Mouse (Mus musculus) large intestine, adult 2 months (tissue): ENCODE measurements at regions not wholly inside any gene's neighbourhood (a gene's known extent, or its start where the extent isn't known, plus 50 kb on each side); places are given as distances from the start of the nearest gene placed in this dataset.

Experiments used
- DNase-seq: peaks from one replicate; pipeline ENCODE4 v3.0.0-alpha.2; 2012; ENCODE audit warnings: low read depth, low spot score
- WGBS: fragments of 180-500 bp; shearing (Covaris S2); methylation state at CpG from one replicate; pipeline ENCODE4 v1.1.7; 2018; 5-methylcytosine and 5-hydroxymethylcytosine counted together

DNA sequence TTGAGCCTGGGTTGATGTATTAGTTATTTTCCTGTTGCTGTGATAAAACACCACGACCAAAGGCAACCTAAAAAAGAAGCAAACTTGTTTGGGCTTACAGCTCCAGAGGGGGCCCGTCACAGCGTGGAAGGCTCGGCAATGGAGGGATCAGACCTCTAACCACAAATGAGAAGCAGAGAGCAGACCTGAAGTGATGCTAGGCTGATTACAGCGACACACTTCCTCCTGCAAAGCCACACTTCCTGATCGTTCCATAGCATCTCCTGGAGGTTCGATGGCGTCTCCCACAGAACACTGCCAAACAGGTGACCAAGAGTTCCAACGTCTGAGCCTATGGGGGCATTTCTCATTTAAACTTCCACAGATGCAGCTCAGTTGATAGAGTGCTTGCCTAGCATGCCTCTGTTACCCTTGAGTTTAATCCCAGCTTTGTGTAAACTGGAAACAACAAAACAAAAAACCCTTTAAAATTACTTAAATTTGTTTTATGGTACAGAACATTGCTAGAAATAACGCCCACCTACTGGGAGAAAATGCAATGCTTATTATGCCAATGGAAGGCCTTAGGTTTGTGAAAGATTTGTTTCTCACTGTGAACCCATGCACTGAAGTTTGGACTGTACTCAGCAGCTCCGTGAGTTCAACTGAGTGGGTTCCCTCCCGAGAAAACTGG lies 87.2 kb upstream of the Xpo1 start:
- WGBS = 77% methylated on average over 12 of the region's 12 CpGs
- DNase-seq = no peak

DNA sequence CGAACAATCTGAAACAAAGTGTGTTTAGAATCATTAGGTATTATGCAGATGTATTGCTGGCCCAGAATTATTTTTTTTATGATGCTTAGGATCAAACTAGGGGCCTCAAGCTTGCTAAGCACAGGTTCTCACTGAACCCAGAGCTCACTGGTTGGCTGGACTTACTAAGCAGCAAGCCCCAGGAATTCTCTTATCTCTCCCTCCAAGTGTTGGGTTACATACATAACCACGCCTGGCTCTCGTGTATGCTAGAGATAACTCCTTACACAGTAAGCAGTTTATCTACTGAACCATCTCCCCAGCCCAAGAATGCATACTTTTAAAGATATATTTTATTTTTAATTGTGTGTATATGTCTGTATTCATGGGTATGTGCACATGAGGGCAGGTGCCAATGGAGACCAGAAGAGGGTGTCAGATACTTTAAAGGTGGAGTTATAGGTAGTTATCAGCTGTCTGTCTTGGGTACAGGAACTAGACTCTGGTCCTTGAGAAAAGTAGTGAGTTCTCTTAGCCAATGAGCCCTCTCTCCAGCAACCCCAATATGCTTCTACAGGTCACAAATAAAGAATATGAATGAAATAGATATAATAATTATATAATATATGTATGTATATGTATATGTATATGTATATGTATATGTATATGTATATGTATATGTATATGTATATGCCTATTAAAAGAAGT lies 86.0 kb upstream of the Xpo1 start:
- WGBS = 51% methylated on average over 3 of the region's 3 CpGs
- no peak for DNase-seq

DNA sequence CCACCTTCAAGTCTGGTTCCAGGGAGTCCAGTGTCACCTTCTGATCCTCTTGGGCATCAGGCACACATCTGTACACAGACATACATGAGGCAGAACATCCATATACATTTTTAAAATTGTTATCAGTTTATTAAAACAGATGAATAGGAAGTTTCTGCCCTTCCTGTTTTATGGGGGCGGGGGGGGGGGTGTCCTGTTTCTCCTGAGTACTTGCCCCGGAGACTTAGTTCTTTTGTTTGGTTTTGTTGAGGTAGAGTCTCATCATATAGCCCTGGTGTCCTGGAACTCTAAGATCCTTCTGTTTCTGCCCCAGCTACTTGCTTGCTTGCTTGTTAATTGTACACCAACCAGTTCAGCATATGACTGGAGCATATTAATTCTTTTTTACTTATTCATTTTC lies 85.0 kb upstream of the Xpo1 start:
- DNase-seq = no peak
- 46% methylated on average over 2 of the region's 2 CpGs for WGBS

DNA sequence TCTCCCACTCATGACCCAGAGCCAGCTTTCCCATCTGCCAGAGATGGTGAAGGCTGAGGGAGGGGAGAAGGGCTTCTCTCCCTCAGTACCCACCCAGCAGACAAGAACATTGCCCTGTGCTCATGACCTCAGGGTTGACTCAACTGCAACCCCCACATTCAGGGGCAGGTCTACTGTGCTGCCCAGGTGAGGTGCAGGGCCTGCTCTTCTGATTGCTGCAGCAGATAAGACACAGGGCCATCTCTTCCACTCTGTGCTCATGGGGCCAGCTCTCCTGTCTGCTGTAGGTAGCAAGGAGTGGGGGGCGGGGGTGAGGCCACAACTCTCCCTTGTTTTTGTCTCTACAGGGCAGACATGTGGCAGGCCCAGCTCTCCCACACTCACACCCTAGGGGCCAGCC lies 84.1 kb upstream of the Xpo1 start:
- DNase-seq = no peak
- WGBS = 96% methylated on average over 1 of the region's 1 CpGs

DNA sequence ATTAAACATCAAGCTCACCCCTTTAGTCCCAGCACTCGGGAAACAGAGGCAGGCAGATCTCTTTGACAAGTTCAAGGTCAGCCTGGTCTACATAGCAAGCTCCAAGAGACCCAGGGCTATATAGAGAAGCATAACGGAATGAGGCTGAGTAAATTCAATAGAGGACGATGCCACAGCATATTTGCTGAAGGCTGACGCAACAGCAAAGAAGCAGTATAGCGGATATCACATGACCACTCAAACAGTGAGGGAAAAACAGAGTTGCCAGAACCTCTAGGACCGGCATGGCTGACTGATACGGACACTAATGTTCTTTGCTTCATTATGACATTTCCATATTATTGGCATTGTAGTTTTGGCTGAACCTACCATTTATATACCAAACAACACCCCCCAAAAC lies 74.2 kb upstream of the Xpo1 start:
- no peak for DNase-seq
- 82% methylated on average over 7 of the region's 7 CpGs for WGBS

DNA sequence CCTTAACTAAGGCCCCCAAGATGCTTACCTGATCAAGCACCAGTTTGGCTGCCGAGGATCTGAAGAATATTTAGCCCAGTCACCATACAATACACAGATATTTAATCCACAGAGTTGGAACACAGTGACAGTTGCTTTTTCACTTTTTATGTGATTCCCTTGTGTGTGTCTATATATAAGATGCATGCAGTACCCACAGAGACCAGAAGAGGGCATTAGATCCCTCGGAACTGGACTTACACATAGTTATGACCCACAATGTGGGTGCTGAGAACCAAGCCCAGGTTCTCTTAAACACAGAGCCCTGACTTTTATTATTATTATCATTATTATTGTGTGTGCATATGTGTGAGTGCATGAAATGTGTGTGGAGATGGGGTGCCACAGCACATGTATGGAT lies 70.6 kb upstream of the Xpo1 start:
- no peak for DNase-seq
- WGBS = 93% methylated on average over 2 of the region's 2 CpGs

DNA sequence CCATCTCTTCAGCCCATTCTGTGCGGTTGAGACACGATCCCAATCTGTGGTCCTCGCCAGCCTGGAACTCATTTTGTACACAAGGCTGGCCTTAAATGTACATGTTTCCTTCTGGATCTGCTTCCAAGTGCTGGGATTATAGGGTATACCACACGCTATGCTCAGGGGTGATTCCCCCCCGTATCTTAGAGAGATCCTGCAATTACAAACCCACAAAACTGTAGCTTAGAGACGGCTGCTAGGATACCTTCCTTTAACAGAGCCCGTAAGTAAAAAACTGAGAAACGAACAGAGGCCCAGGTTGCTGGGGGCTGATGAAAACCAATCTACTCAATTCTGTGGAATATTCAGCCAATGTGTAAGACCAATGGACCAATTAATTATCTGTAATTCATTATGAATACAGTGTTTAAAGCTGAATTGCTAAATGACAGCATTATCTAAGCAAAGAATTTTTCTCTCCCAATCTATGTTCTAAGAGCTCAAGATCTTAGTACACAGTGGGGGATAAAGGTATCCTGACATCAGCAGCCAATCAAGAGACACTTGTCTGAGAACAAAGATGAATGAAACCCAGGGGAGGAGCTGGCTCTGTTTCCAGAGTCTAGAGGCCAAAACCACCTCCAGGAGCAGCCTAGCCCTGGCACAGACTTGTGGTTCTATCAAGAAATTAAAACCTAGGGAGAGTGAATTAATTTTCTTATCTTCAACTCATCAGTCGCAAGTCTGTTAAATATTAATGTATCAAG lies 54.0 kb upstream of the Xpo1 start:
- WGBS = 86% methylated on average over 9 of the region's 9 CpGs

DNA sequence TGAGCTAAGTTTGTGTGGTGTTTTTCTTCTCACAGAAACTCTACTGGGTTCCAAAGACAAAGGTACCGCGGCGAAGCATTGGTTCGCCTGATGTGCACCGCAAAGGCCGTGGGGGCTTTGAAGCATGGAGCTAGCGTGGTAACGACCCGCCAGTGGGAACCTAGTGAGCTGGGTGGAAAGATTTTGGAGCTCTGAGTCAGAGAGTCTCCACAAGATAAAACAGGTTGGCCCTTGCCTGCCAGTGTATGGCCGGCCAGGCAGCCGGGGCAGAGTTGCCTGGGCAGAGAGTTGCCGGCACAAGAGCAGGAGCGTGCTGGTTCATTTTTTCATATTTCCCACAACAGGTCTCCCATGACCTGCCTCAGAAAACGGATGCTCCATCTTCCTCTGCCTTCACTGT lies 52.3 kb upstream of the Xpo1 start:
- no peak for DNase-seq
- WGBS = 93% methylated on average over 14 of the region's 14 CpGs

More for the DNA sequence above, 54.0 kb upstream of the Xpo1 start:
- no peak for DNase-seq

DNA sequence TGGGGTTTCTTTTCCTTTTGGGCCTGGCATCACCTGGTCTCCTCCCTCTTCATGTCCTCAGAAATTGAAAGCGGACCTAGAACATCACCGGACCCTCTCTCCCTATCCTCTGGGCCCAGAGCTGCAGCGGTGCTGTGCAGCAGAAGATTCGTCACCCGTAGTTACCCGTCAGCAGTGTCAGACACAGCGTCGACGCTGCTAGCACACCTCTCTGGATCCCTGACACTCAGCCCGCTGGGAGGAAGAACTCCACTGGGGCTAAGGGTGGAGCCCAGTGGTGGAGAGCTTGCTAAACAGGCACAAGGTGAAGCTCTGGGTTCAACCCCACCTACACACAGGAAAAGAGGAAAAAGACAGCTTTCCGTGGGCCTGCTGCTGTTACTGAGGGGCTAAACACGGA lies 51.8 kb upstream of the Xpo1 start:
- DNase-seq = no peak
- 68% methylated on average over 12 of the region's 12 CpGs for WGBS
